Mouse (Mus musculus): ENCODE measurements at regions not wholly inside any gene's neighbourhood (a gene's known extent, or its start where the extent isn't known, plus 50 kb on each side); places are given as distances from the start of the nearest gene placed in this dataset.
"Not testable (repeated sequence)": the region's sequence is repeated elsewhere in the genome, so short reads cannot be mapped to it uniquely, and the experiment has no call there.

- in situ Hi-C loops (cut with MboI, MseI): no loop called here
Measured at GRCm38 (mm10) chr2:114723971-114724666, 69.4 kb upstream of the Dph6 start.

- in situ Hi-C loops (cut with MboI, MseI): no loop called here
Measured at GRCm38 (mm10) chr2:114727197-114727596, 72.4 kb upstream of the Dph6 start.

DNA sequence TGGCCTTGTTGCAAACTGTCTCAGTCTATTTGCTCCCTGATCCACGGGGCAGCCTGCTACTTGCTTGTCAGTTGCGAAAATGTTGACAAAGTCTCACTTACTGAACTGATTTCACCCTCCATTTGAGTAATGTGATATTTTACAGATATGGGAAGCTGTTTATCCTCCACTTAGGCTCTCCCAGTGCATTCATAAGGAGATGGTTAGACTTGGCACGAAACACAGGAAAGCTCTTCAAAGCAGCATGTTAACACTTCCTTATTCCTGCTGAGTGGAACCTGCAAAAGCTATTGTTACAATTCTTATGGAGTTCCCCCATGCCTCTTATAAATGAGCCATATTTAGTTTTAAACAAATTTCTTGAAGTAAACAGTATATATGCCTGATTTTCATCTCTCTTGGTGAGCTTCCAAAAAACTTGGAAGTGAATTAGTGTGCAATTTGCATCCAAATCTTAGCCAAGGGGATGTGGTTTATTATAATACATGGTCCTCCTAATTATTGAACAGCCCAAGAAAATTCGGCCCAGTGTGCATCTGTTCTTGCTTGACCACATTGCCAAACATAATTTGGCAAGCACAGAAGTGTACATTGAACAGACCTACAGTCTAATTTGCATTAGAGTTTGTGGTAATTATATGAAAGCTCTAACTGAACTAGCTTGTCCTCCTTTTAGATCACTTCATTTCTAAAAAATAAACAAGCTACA, 80.3 kb upstream of the Dph6 start:
- in situ Hi-C loops (cut with MboI, MseI): no loop called here

GRCm38 (mm10) chr2:114739421-114740212, 84.9 kb upstream of the Dph6 start:
- in situ Hi-C loops (cut with MboI, MseI): no loop called here

DNA sequence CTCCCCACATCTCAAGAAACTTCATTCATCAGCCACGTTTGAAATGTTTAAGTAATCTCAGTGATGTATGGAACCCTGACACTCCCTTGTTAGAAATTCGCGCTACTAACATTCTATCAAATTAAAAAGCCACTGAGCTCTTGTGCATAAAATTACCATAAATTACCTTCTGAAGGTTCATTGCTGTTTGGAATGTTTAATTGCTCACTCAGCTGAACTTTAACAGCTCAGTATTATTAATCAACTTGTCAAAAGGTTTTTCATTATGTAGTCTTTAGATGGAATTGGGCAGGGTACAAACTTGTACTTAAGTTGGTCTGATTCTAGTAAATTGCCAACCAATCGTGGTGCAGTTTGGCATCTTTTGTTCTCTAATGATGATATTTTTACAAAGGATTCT, 108.5 kb upstream of the Dph6 start:
- in situ Hi-C loops (cut with MboI, MseI): no loop called here

DNA sequence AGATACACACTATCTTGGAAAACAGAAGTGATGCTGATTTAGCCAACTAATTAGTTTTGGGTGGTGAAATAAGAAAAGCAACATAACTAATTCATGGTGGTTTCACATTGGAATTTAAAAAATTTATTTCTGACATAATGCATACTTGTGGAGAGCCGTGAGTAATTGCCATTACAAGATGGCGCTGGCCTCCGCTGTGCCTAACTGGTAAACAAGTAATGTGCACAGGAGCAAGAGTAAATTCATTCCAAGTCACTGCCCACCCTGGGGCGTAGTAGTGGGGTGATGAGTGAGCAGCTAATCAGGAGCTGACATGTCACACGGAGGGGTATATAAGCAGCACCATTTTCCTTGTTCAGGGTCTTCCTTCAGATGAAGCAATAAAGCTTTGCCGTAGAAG, 119.0 kb upstream of the Dph6 start:
- in situ Hi-C loops (cut with MboI, MseI): not testable (repeated sequence)

GRCm38 (mm10) chr2:114774278-114774677, 119.5 kb upstream of the Dph6 start:
- in situ Hi-C loops (cut with MboI, MseI): no loop called here

DNA sequence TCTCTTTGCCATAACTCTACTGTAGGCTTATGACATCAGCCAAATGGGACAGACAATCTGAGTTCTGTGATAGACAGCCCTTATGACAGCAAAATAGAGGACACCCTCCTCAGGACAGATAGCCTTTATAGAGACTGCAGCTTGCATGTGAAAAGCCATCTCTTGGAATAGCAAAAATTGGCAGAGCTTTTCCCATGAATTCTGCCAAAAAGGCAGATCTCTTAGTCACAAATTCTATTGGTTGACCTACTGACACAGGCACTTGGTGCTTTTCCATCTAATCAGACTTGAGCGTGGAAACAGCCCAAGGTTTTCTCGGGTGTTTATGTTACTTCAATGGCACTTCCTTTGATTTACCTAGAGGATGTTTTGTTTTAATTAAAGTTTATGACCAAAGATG, 120.8 kb upstream of the Dph6 start:
- in situ Hi-C loops (cut with MboI, MseI): no loop called here

DNA sequence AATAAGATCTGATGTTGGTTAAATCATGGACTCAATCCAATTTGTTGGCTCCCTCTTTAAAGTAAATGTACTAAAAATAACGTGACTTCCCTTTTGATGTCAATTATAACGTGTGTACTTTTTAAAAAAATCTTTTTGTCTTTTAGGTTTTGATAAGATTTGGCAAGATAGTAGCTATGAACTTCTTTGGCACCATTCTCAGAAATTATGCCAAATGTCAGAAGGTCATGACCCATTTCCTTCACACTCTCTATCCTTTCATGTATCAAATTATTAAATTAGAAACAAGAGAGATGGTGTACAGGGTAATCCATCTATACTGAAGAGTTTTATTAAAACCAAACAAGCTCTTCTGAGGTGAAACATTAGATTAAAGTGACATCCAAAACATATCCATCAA, 121.4 kb upstream of the Dph6 start:
- in situ Hi-C loops (cut with MboI, MseI): no loop called here

- in situ Hi-C loops (cut with MboI, MseI): no loop called here
Measured at GRCm38 (mm10) chr2:114782450-114782849, 127.7 kb upstream of the Dph6 start.

- in situ Hi-C loops (cut with MboI, MseI): no loop called here
Measured at GRCm38 (mm10) chr2:114784191-114784590, 129.4 kb upstream of the Dph6 start.

DNA sequence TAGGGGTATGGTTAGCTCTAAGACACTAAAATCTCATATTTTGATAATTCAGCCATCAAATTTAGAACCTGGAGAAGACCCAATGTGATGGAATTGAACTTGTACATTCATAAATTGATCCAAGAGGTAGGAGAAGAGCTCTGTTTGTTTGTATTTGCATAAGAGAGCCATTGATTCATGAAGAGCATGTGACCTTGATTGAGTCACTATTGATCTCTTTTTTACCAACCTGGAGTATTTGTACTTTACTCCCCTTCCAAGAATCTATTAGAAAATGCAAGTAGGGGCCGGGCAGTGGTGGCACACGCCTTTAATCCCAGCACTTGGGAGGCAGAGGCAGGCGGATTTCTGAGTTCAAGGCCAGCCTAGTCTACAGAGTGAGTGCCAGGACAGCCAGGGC, 133.5 kb upstream of the Dph6 start:
- in situ Hi-C loops (cut with MboI, MseI): no loop called here

GRCm38 (mm10) chr2:114796630-114797290, 142.0 kb upstream of the Dph6 start:
- in situ Hi-C loops (cut with MboI, MseI): loop anchor here (10.0 kb wide), 1 partner anchor 1428 kb away; no protein-coding TSS in a partner anchor

DNA sequence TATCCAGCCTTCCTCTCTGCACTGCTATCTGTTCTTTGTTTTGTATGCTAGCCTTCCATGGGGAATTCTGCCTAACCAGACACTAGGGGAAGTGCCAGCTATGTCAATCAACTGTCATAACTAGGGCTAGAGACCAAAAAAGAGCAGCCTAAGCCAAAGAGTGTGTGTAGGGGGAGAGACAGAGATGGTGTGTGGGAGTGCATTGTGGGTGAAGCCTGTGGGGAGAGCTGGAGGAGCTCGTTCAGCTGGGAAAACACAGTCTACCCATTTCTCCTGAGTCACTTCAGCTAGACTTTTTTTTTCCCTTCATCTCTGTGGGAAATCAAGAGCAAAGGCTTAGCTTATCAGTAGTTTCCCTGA, 142.5 kb upstream of the Dph6 start:
- in situ Hi-C loops (cut with MboI, MseI): loop anchor here (10.0 kb wide), 1 partner anchor 1428 kb away; no protein-coding TSS in a partner anchor

GRCm38 (mm10) chr2:114803241-114803640, 148.5 kb upstream of the Dph6 start:
- in situ Hi-C loops (cut with MboI, MseI): no loop called here

GRCm38 (mm10) chr2:114803928-114804327, 149.2 kb upstream of the Dph6 start:
- in situ Hi-C loops (cut with MboI, MseI): no loop called here

DNA sequence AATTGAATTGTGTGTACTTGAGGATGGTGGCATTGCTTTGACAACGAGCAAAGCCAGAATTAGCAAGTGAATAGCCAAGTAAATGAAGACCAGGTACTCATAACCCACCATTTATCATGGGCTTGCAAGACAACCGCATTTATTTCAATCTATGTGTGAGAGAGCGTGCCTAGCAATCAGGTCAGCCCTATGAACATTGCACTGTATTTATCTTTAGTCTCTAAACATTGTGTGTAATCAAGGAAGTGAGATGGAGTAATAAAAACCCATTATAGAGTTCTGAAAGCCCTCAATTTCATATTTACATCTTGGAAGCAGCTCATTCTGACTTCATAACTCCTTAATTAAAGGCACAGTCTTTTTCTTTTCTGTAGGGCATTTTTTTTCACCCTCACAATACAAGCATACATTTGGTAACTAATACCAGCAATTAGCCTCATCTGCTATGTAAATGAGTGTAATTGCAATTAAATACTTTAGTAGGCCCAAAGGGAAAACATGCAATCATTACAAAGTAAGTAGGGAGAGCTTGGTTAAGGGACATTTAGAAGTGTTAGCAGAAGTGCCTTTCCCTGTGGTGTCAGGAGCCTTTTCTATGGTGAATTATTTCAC, 150.8 kb upstream of the Dph6 start:
- in situ Hi-C loops (cut with MboI, MseI): no loop called here

DNA sequence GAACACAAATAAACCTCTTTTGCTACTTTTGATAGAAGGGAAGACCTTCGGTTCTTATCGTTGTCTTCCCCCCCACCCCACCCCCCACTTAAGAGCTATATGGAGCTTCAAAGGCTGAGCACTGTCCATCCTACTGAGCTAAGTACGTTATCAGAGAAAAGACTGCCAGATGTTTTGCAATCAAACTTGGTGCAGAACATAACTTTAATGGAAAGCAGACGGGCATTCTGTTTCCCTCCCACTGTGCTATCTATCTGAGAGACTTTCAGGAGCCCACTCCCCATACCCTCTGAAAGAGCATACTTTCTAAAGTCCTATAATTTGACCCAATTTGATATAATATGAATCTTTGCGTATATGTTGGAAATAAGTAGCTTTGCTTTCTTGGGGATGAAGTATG, 153.3 kb upstream of the Dph6 start:
- in situ Hi-C loops (cut with MboI, MseI): no loop called here

- in situ Hi-C loops (cut with MboI, MseI): no loop called here
Measured at GRCm38 (mm10) chr2:114812141-114812902, 157.6 kb upstream of the Dph6 start.

GRCm38 (mm10) chr2:114812903-114813290, 158.1 kb upstream of the Dph6 start:
- in situ Hi-C loops (cut with MboI, MseI): no loop called here

DNA sequence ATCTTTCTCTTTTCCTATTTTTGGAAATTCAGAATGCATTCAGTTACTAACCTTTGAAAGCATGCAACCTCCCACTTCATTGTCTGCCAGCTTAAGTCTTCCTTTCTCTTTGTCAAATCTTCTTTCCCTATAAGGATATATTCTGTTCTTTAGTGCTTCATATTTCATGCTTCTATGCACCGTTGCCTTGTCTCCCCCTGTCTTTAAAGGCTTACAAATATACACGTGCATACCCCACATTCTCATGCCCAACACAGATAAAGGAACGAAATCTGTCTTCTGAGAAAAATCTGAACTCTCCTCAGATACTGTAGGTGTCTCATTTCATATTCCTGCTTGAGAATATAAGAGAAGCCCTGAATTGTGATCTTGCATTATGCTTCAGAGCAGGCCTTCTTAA, 167.9 kb upstream of the Dph6 start:
- in situ Hi-C loops (cut with MboI, MseI): no loop called here

All from T-helper 1 cell (primary cell).